Mouse (Mus musculus) fat pad, adult 2 months (tissue): ENCODE measurements around the gene Prkar2b.
"Not testable (repeated sequence)": the region's sequence is repeated elsewhere in the genome, so short reads cannot be mapped to it uniquely, and the experiment has no call there.

Experiments used
- DNase-seq: peaks from one replicate; pipeline ENCODE4 v3.0.0-alpha.2; 2011; ENCODE audit warnings: low read depth, low spot score; ENCODE audit errors: extremely low read depth

The Prkar2b gene

GRCm38 (mm10) chr12:32011128-32011527 is 50.0 kb downstream of the Prkar2b start:
- no peak for DNase-seq

DNA sequence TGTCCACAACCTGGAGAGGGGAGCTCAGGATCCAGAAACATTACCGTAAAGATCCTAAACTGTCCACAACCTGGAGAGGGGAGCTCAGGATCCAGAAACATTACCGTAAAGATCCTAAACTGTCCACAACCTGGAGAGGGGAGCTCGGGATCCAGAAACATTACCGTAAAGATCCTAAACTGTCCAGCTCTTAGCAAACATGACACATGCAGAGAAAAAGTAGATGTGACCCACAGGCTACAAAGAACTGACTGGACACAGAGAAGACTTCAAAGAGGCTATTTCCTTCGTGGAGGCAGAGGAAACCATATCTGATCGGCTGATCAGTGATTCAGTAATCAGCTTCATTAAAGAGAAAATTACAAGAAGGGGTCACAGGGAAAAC is 51.1 kb downstream of the Prkar2b start:
- not testable (repeated sequence) for DNase-seq

- no peak for DNase-seq
These were observed 51.7 kb downstream of the Prkar2b start for GRCm38 (mm10) chr12:32009267-32009984.

DNA sequence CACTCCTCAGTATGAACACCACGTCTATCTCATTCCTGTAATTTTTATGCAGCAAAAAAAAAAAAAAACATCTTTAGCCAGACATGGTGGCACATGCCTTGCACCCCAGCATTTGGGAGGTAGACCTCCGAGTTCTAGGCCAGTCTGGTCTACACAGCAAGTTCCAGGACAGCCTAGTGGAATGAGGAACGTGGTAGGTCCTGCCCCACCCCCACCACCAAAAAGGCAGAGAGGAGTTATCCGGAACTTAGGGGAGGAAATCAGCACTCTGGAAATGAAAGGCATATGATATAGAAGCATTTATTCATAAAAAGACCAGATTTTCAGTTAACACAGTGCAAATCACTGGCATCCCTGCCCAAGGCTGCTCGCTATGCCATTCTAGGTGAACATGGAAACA is 52.4 kb downstream of the Prkar2b start:
- no peak for DNase-seq

DNA sequence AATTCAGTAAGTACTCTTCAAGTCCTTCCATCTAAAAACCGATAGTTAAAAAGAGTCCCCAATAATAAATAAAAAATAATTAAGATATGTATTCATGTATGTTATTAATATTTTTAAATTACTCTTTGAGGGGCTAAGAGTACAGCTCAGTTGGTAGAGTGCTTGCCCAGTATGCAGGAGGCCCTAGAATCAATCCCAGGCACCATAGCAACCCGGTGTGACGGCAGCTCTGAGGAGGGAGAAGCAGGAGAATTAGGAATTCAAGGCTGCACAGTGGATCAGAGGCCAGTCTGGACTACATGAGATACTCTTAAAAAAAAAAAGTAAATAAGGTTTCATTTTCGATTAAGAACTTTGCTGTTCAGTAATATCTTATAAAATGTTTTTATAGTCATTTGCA is 53.5 kb downstream of the Prkar2b start:
- DNase-seq = no peak

GRCm38 (mm10) chr12:32007040-32007439 is 54.1 kb downstream of the Prkar2b start:
- DNase-seq = no peak

DNA sequence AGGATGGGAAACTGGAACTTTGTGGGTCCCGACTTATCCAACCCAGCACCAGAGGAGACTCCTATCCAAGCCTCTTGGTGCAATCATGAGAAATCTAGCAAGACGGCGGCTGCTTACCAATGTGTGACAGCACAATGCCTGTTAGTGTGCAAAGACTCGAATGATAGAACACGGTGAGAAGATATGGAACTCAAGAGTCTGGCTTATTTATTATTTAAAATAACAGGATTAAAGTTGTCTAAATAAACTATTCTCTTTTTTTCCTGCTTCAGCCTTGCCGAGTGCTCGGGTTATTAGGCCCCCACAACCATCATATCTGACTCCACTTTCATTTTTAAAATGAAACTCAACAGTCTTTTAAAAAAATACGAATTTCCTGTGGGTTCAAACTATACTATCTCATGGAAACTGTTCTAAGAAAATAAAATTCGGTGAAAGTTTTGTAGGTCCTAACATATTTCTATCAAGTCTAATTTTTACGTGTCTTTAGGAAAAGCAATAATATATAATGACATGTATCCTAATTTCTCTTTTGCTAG is 54.6 kb downstream of the Prkar2b start:
- DNase-seq = no peak

DNA sequence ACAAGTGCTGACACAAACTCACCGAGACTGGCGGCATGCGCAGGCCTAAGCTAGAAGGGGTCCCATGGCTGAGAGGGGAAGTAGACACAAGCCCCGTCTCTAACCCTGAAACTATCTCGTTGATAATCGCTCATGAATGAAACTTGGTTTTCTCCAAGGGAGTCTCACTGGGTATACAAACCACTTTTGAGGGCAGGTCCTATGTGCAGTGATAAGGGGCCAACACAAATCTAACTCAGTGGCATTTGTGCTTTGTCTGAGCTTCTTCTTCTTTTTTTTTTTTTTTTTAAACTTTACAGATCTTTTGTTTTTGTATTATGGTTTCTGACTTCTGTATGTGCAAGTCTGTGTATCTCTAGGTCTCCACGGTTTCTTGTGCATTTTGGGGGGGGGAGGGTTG is 60.6 kb downstream of the Prkar2b start:
- no peak for DNase-seq

GRCm38 (mm10) chr12:31998706-31999105 is 62.4 kb downstream of the Prkar2b start:
- no peak for DNase-seq

GRCm38 (mm10) chr12:31997328-31997878 is 63.7 kb downstream of the Prkar2b start:
- no peak for DNase-seq

DNA sequence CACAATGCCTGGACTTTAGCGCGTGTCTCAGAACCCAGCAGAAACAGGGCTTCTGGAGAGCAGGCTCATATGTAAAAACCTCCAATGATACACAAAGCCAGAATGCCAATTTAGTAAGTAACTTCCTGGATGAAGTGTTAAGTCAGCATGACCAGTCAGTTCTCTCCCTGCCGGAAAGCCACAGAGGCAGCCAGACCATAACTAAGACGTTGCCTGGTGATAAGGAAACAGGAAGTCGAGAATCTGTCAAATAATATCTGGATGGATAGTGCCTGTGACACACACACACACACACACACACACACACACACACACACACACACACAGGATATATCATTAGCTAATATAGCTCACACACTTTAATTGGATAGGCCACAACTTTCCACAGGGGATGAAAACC is 64.2 kb downstream of the Prkar2b start:
- no peak for DNase-seq

- DNase-seq = no peak
These were observed 70.5 kb downstream of the Prkar2b start for GRCm38 (mm10) chr12:31990575-31990974.

DNA sequence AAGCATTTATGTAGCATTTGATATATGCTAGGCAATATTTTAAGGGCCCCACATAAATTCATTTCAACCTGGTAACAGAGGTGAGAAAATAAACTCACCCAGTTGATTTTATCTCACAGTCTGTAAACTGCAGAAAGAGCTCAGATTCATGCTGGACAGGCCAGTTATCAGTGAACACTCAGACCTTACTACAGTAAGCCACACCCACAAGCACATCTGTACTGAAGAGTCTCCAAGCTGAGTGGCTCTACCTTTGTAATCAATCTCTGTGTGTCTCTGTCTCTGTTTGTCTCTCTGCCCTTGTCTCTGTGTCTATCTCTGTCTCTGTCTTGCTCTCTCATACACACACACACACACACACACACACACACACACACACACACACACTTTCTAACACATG is 71.4 kb downstream of the Prkar2b start:
- no peak for DNase-seq

- no peak for DNase-seq
These were observed 74.6 kb downstream of the Prkar2b start for GRCm38 (mm10) chr12:31986463-31986862.

DNA sequence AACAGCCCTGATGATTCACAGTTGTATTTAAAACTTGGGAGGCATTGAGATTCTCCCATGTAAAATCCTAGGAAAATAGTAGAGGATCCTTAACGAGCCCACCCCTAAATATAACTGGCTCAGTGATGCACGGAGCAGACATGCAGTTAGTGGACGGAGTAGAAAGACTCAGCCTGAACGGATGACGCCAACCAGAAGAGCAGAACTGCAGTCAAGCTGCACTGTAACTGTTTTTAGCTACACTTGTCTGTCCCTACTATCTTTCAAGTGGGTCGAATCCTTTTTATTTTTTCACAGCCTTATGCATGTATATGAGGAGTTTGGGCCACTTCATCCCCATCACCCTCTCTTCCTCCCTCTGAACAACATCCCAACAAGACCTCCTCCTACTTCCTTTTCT is 75.4 kb downstream of the Prkar2b start:
- no peak for DNase-seq

GRCm38 (mm10) chr12:31984664-31985063 is 76.4 kb downstream of the Prkar2b start:
- DNase-seq = no peak

DNA sequence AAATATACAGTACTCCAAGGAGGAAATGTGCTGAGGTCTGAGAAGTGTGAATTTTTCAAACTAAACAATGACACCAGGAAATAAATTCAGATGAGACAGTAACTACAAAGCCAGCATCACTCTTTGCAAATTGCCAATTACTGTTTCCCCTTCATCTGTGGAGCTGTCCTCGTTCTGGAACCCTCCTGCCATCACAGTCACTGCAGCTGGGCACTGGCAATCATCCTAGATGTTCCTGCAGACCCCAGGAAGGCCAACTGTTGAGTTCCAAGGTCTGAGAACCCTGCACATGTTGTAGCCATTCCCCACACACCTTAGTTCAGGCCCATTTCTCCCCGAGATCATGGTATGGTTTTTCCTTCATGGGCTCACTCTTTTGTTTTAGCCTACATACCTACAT is 76.9 kb downstream of the Prkar2b start:
- no peak for DNase-seq

- no peak for DNase-seq
These were observed 77.3 kb downstream of the Prkar2b start for GRCm38 (mm10) chr12:31983769-31984168.

DNA sequence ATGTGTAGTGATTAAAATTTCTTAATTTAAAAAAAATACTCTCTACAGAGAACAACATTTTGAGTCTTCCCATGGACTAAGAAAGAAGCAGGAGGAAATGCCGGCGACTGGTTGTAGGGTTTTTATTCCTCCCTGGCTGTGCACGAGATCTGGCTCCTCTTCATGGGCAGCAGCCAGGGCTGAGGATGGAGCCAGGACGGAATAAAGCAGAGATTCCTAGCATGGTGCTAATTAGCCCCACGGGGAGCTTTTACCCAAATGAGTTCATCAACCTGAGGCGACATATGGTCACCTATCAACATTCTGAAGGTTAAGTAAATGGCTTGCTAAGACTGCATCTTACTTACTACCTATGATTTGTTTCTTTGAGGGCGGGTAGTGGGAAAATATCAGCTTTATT is 77.9 kb downstream of the Prkar2b start:
- DNase-seq = no peak

DNA sequence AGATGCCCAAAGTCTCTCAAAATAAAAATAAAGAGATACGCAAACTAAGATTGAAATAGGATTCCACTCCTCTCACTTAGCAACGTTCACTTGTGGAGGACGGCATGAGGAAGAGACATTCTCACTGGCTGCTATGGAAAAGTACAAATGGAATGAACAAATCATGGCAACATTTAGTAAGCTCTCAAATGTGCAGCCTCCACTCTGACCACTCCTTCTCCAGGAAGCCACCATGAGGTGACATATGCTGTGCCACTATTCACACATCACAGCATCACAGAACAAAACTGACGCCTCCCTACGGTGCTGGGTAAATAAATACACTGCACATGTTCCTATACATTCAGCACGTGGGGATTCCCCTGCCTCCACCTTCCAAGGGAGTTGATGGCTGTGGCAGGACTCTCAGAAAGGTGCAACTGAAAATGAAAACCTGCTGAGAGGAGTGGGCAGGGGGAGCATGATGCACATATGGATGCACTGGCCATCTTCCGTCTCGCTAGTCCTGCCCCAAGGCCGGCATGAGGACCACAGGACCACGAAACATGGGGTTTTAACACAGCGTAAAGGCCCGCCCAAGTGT is 83.4 kb downstream of the Prkar2b start:
- no peak for DNase-seq

GRCm38 (mm10) chr12:31976544-31976943 is 84.6 kb downstream of the Prkar2b start:
- DNase-seq = no peak

DNA sequence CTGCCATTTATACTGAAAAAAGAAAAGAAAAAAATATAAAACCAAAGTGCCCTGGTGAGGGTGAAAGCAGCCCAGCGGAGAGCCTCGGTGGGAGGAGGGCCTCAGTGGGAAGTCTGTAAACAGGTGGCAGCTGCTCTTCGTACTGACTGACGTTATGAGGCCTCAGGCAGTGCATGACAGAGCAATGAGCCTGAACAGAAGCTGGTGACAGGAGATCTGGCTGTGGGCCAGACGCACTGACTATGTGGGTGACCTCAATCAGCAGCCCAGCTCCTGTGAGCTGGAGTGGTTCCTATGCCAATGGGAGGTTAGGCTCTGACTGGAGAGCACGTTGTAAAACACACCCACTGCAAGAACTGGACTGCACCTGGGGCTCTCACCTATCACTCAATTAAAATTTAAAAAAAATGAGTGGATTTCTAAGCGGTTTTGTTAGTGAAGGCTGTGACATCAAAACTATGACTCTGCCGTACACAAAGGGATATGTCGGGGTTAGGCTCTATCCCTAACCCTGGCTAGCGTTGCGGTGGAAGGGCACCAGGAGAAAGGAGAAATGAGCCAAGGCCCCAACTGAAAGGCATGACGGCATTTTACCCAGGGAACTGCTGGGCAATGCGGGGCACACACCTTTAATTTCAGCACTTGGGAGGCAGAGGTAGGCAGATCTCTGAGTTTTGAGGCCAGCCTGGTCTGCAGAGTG is 87.5 kb downstream of the Prkar2b start:
- peak; percentile 84 for DNase-seq
